Mouse (Mus musculus): ENCODE results near the gene Slc5a11.

The Slc5a11 gene

DNA sequence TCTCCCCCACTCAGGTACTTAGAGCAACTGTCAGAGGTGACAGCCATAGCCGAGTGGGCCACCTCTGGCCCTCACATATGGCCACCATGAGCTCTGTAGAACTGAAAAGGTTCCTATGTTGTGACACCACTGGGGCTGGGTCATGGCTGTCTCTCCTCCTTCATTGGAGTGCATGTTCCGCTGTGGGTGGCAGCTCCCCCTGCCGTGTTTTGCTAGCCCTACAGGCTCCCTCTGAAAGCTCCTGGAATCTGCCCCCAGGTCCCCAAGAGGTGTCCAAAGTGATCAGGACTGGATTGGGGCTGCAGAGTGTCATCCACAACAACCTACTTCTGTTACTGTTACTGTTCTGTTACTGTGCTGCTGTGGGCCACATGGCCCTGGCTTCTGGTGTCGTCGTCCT, 2.3 kb upstream of the Slc5a11 start:
- DNase-seq (ENCODE audit: low spot score in 2 of 2) = no peak

- DNase-seq (ENCODE audit: low spot score in 2 of 2) = no peak
Observed at GRCm38 (mm10) chr7:123215138-123215537, 558 bp downstream of the Slc5a11 start.

GRCm38 (mm10) chr7:123217448-123218354, 3.1 kb downstream of the Slc5a11 start:
- no peak for DNase-seq (ENCODE audit: low spot score in 2 of 2)

DNA sequence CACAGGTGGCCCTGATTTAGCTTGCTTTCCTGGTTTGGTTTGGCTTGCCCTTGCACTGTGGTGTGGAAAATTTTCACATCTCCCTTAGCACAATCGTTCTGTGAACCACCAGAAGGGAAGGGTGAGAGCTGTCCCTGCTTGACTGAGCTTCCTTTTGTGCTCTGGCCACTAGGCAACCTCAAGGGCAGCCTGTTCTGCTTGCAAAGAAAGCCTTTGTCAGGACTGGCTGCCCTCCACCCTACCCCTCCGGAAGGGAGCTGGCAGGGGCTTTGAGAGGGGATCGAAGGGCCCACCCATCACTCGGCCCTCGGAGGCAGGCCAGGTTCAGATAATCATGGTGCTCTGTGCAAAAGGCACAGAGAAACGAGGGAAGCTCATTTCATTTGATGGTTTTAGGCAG, 4.0 kb downstream of the Slc5a11 start:
- no peak for DNase-seq (ENCODE audit: low spot score in 2 of 2)

- DNase-seq (ENCODE audit: low spot score in 2 of 2) = no peak
Observed at GRCm38 (mm10) chr7:123219781-123220632, 5.4 kb downstream of the Slc5a11 start.

- DNase-seq (ENCODE audit: low spot score in 2 of 2) = no peak
Observed at GRCm38 (mm10) chr7:123220633-123220942, 6.0 kb downstream of the Slc5a11 start.

- DNase-seq (ENCODE audit: low spot score in 2 of 2) = no peak
Observed at GRCm38 (mm10) chr7:123224076-123224475, 9.5 kb downstream of the Slc5a11 start.

DNA sequence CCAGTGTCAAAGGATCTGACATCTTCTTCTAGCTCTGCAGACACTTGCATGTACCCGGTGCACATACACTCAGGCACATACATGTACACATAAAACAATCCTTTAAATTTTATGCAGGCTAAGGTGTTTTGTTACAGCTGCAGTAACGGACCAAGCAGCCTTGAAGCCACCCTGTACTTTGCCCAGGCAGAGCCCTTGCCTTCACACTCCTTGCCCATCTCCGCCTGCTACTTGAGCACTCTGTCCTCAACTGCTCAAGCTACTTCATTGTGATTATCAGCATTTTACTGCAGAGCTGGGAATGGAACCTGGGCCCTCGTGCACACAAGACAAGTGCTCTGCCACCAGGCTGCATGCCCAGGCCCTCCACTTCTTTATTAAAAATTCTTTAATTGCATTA, 10.6 kb downstream of the Slc5a11 start:
- DNase-seq (ENCODE audit: low spot score in 2 of 2) = no peak

DNA sequence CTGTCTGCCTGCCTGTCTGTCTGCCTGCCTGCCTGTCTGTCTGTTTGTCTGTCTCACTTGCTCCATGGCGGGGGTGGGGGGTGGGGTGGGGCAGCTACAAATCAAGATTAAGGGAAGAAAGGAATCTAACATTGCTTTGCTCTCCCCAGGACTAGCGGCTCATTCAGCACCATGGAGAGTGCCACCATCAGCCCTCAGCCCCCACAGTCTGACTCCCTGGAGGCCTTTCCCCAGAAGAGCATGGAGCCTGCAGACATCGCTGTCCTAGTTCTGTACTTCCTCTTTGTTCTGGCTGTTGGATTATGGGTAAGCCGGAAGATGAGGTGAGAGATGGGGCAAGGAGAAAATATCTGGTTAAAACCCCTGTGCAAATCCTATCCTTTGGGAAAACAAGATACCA, 20.9 kb downstream of the Slc5a11 start:
- DNase-seq (ENCODE audit: low spot score in 2 of 2) = no peak

DNA sequence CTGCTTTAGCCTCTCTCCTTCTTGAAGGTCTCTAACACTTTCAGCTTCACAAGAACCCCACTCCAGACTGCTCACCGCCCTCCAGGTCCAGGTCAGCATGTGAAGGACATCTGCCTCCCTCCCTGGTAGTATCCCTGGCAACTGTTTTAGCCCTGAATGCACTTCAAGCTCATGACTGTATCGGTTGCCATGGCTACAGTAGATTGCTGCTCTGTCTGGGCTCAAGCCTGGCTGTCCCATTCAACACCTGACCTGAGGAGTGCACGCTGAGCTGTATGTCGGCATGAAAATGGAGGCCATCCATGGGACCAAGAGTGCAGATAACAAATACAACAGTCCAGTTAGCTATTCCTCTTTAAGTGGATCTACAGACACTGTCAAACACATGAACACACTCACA, 24.0 kb downstream of the Slc5a11 start:
- no peak for DNase-seq (ENCODE audit: low spot score in 2 of 2)

DNA sequence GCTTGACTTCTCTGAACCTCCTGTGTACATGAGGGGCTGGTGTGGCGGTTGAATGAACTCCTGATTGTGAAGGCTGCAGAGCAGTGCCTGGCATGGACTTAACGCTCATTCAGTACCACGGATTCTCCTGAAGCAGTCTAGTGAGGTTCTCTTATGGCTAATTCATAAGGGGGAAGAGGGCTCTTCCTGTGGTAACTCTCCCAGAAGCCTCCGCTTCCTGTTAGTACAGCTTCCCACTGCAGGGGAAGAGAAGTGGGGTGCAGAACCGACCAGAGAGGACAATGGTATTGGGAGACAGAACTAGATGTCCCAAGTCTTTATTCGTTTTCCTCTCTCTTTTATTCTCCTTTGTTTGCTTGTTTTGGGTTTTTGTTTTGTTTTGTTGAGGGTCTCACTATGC, 25.5 kb downstream of the Slc5a11 start:
- DNase-seq (ENCODE audit: low spot score in 2 of 2) = no peak

DNA sequence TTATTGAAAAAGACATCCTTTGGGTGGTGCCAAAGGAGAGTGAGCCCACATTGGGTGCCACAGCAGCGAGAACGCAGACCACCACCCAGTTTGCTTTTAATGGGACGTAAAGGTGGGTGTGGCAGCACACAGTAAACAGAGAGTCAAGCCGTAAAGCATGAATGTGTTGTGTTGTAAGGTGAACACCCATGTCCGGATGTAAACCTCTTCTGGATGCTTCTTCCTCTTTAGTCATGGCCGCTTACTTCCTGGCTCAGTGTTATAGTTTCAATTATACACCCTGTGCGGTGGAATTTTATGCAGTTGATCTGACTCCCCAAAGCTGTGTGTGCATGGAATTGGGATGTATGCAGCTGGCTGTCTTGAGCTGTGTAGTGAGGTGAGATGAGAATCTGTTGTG, 27.7 kb downstream of the Slc5a11 start:
- DNase-seq (ENCODE audit: low spot score in 2 of 2) = no peak

DNA sequence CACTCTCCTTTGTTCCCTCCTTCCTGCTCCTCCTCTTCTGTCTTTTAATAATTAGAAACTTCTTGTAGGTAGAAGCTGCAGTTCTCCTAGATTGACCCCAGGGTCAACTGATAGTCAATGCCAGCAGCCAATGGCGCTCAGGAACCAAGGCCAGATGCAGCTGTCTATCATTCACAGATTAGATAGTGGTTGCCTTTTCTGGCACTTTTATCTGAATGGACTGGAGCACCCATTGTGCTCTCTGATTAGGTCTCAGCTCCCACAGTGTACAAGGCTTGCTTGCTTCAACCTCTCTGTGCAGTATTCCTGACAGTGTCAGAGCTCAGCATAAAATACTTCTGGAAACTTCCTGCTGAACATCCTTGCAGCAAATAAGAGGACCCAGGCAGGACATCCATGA, 30.3 kb downstream of the Slc5a11 start:
- DNase-seq (ENCODE audit: low spot score in 2 of 2) = no peak

GRCm38 (mm10) chr7:123246504-123247084, 32.0 kb downstream of the Slc5a11 start:
- no peak for DNase-seq (ENCODE audit: low spot score in 2 of 2)

DNA sequence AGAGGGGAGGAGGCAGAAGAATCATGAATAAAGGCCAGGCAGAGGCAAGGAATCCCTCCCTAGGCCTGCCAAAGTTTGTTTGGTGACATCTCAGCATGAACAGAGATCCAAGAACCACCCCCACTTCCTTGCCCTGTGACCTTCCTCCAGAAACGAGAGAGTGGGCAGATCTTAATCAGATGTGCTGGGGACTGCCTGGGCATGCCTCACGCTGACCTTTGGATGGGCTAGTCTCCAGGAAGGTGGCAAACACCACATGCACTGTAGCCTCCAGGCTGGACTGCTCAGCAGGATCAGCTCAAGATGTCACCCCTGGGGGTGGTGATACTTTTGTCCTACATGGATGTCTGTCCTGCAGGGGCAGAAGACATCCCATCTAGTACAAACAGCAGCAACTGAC, 33.6 kb downstream of the Slc5a11 start:
- DNase-seq (ENCODE audit: low spot score in 2 of 2) = no peak

DNA sequence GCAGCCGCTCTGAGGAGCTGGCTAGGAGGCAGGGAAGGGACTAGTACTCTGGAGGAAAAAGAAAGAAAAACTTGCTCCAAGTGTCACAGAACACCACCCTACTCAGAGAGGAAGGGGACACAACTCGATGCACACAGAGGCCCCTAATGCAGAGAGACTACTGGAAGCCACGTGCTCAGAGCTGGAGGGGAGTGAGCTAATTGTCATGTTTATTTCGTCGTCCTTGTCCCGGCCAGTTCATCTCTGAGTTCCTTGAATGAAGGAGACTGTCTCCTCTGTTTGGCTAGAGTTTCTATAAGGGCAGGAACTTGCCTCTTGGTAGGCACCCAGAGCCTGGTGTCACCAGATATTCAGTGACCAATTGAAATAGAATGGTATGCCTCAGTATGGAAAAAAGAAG, 36.8 kb downstream of the Slc5a11 start:
- DNase-seq (ENCODE audit: low spot score in 2 of 2) = no peak

DNA sequence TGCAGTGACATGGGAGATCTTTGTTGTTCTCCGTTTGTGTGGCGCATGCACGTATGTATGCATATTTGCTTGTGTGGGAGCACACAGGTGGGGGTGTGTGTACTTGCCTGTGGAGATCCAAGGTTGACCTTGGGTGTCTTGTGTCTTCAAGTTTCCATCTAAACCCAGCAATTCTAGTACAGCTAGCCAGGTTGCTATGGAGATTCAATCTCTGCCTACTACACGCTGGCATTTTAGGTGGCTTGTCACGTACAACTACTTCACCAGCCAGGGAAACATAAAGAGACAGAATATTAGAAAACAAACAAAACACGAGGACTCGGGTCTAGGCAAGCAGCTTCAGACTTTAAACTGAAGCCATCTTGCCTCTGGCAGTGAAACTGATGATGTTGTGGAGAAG, 38.8 kb downstream of the Slc5a11 start:
- no peak for DNase-seq (ENCODE audit: low spot score in 2 of 2)

DNA sequence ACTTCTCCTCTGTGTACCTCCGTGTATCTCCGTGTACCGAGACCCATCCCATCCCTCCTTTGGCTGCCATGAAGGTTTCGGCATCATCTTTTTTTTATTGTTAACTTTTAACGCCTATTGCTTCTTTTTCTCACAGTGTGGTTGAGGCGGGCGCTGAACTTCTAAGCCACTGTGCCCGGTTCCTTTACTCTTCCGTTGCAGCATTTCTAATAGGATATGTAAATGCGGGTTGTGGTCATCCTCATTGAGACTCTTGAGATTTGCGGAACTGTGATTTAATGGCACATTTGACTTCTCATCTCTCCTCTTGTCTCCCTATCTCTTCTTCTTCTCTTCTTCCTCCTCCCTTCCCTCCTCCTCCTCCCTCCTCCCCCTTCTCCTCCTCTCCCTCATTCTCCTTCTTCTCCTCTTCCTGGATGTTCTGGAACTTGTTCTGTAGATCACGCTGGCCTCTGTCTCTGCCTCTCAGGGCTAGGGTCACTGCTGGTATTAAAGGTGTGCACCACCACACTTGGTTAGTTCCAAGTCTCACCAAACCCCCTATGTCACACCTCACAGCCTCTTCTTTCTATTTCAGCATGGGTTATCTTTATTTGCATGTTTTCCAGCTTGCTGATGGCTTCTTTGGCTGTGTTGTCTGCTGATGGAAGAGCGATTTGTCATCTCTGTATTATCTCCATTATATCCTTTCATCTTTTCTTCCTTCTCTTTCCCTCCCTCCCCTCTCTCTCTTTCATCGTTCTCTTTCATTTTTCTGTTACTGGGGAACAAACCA, 39.8 kb downstream of the Slc5a11 start:
- DNase-seq (ENCODE audit: low spot score in 2 of 2) = no peak

DNA sequence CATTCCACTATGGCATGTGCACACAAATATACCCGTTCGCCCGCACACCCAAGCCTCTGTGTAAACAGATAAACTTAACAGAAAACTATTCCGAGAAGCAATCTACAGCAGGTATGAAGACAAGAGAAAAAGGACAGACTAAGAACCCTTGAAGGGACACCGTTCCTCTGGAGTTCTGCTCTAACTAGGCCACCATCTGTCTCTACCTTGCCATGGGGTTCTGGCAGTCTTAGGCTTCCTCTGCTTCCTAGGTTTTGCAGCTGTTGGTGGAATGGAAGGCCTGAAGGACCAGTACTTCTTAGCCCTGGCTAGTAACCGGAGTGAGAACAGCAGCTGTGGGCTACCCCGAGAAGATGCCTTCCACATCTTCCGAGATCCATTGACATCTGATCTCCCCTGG, 43.5 kb downstream of the Slc5a11 start:
- no peak for DNase-seq (ENCODE audit: low spot score in 2 of 2)

DNA sequence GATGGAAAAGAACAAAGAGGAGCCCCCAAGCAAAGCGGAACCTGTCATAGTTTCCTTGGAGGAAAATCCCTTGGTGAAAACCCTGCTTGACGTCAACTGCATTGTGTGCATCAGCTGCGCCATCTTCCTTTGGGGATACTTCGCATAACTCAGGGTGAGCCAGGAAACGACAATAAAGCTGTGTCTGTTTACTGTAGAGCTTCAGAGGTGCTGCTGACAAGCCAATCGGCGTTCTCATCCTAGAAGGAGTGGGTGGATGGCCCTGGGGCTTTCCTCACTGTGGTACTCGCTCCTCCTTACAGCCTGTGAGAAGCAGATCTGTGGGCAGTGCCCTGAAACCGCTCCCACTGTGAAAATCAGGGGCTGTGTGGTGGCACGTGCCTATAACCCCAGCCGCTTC, 58.5 kb downstream of the Slc5a11 start:
- no peak for DNase-seq (ENCODE audit: low spot score in 2 of 2)

DNA sequence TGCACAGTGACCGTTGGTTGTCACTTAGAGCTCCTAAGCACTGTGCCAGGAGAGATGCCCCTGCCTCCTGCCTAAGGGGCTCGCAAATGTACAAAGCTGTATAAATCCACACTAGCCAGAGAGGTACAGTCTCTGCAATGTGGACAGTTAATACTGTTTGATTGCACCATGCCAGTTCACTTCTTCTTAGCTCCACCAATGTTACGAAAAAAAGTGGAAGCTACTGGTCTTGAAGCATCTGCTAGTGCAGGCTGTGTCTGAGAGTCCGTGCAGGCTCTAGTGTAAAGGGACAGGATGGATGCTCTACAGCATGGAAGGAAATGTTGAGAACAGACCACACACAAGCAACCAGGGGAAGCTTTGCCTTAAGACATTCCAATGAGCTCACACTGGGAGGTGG, 62.0 kb downstream of the Slc5a11 start:
- DNase-seq (ENCODE audit: low spot score in 2 of 2) = no peak

GRCm38 (mm10) chr7:123279797-123280196, 65.2 kb downstream of the Slc5a11 start:
- DNase-seq (ENCODE audit: low spot score in 2 of 2) = no peak

Measured in urinary bladder, adult 18-20 months (tissue).